Mouse (Mus musculus) fibroblast of lung, adult 2 months (primary cell): ENCODE results near the gene Tmcc2.

ENCODE experiments used
- DNase-seq: peaks from one replicate; pipeline ENCODE4 v3.0.0-alpha.2; 2011; ENCODE audit warnings: low read depth

Gene Tmcc2

GRCm38 (mm10) chr1:132312703-132313102 lies 78.4 kb downstream of the Tmcc2 start:
- DNase-seq: no peak

- DNase-seq: no peak
These were observed 79.0 kb downstream of the Tmcc2 start for GRCm38 (mm10) chr1:132312043-132312442.

- DNase-seq: no peak
These were observed 79.8 kb downstream of the Tmcc2 start for GRCm38 (mm10) chr1:132311174-132311859.

- DNase-seq: no peak
These were observed 80.3 kb downstream of the Tmcc2 start for GRCm38 (mm10) chr1:132310754-132311153.

- no peak for DNase-seq
These were observed 82.4 kb downstream of the Tmcc2 start for GRCm38 (mm10) chr1:132308674-132309073.

GRCm38 (mm10) chr1:132307962-132308361 lies 83.1 kb downstream of the Tmcc2 start:
- DNase-seq: no peak

- no peak for DNase-seq
These were observed 84.3 kb downstream of the Tmcc2 start for GRCm38 (mm10) chr1:132306808-132307207.
